Mouse (Mus musculus) urinary bladder, adult 2 months (tissue): Measurements from ENCODE around the gene Tmem259. TPM values are rescaled to one million over a fixed set of nuclear protein-coding genes. Genes with fewer than 3 reads are reported as not detected.
A peak's percentile ranks its signal among the peaks of the same experiment; 100 is the strongest.
"Not testable (repeated sequence)": the region's sequence is repeated elsewhere in the genome, so short reads cannot be mapped to it uniquely, and the experiment has no call there.

Source experiments
- DNase-seq: peaks from one replicate; pipeline ENCODE4 v3.0.0; 2022; ENCODE audit warnings: low spot score
- polyA plus RNA-seq: library from polyadenylated mRNA; depleted of rRNA; stranded (reverse); fragments of >200 nt; gene quantifications from 2 replicates; pipeline ENCODE4 v1.2.3, GENCODE M21; 2012

Tmem259 gene
- polyA plus RNA-seq, 1 experiment = 159 TPM

- no peak for DNase-seq
Observed at GRCm38 (mm10) chr10:79965325-79965724, 18.8 kb downstream of the Tmem259 start.

- DNase-seq = no peak
Observed at GRCm38 (mm10) chr10:79964727-79965126, 19.4 kb downstream of the Tmem259 start.

- DNase-seq = no peak
Observed at GRCm38 (mm10) chr10:79960671-79961294, 23.3 kb downstream of the Tmem259 start.

- peak; percentile 91 for DNase-seq
Observed at GRCm38 (mm10) chr10:79959847-79960601, 24.1 kb downstream of the Tmem259 start, which contains the start of gene Wdr18. TSS of gene Wdr18 (plus strand) at chr10:79960152.

GRCm38 (mm10) chr10:79959412-79959811 is 24.7 kb downstream of the Tmem259 start:
- DNase-seq = not testable (repeated sequence)

GRCm38 (mm10) chr10:79958140-79958816 is 25.9 kb downstream of the Tmem259 start:
- peak; percentile 71 for DNase-seq

- no peak for DNase-seq
Observed at GRCm38 (mm10) chr10:79956643-79957154, 27.4 kb downstream of the Tmem259 start.

GRCm38 (mm10) chr10:79955691-79956090 is 28.4 kb downstream of the Tmem259 start:
- no peak for DNase-seq

- DNase-seq = no peak
Observed at GRCm38 (mm10) chr10:79953946-79954345, 30.2 kb downstream of the Tmem259 start.

- DNase-seq = no peak
Observed at GRCm38 (mm10) chr10:79950661-79951060, 33.5 kb downstream of the Tmem259 start.

- DNase-seq = no peak
Observed at GRCm38 (mm10) chr10:79949873-79950272, 34.3 kb downstream of the Tmem259 start.

GRCm38 (mm10) chr10:79947502-79947901 is 36.6 kb downstream of the Tmem259 start:
- DNase-seq = no peak

GRCm38 (mm10) chr10:79946752-79947322 is 37.3 kb downstream of the Tmem259 start:
- no peak for DNase-seq

- no peak for DNase-seq
Observed at GRCm38 (mm10) chr10:79945507-79946234, 38.5 kb downstream of the Tmem259 start.

GRCm38 (mm10) chr10:79943471-79943901 is 40.6 kb downstream of the Tmem259 start:
- DNase-seq = no peak

GRCm38 (mm10) chr10:79942988-79943387 is 41.1 kb downstream of the Tmem259 start:
- no peak for DNase-seq

- DNase-seq = no peak
Observed at GRCm38 (mm10) chr10:79940749-79941148, 43.4 kb downstream of the Tmem259 start.

- DNase-seq = no peak
Observed at GRCm38 (mm10) chr10:79937775-79938526, 46.2 kb downstream of the Tmem259 start.

GRCm38 (mm10) chr10:79936911-79937441 is 47.2 kb downstream of the Tmem259 start:
- DNase-seq = peak; percentile 84

GRCm38 (mm10) chr10:79936284-79936910 is 47.7 kb downstream of the Tmem259 start:
- no peak for DNase-seq
